Mouse (Mus musculus) thymus, adult 2 months (tissue): ENCODE results near the gene Nr1d1. TPM values are rescaled to one million over a fixed set of nuclear protein-coding genes. Genes with fewer than 3 reads are reported as not detected.

Source experiments
- DNase-seq: peaks from one replicate; pipeline ENCODE4 v3.0.0; 2021
- H3K27ac ChIP-seq: fragments of 200-500 bp; 2 replicates; pipeline ENCODE4 v1.5.1; 2012; ENCODE audit warnings: low read length, control low read depth; ENCODE audit not compliant: control insufficient read depth, insufficient read depth
- H3K27me3 ChIP-seq: fragments of 200-500 bp; 2 replicates; pipeline ENCODE4 v1.6.1; 2012; ENCODE audit warnings: mild to moderate bottlenecking, low read length, moderate library complexity, mixed read lengths; ENCODE audit not compliant: control insufficient read depth, insufficient read depth
- H3K36me3 ChIP-seq: fragments of 200-500 bp; 2 replicates; pipeline ENCODE4 v1.6.1; 2012; ENCODE audit warnings: mild to moderate bottlenecking, low read length, moderate library complexity; ENCODE audit not compliant: control insufficient read depth, insufficient read depth
- H3K4me1 ChIP-seq: fragments of 200-500 bp; replicated peaks from 2 replicates; pipeline ENCODE4 v1.6.1; 2012; ENCODE audit warnings: low read length; ENCODE audit not compliant: control insufficient read depth, insufficient read depth
- H3K4me3 ChIP-seq: fragments of 200-500 bp; 2 replicates; pipeline ENCODE4 v1.5.1; 2012; ENCODE audit warnings: mild to moderate bottlenecking, low read length, control low read depth, moderate library complexity; ENCODE audit not compliant: control insufficient read depth, insufficient read depth
- CTCF ChIP-seq: fragments of 200-500 bp; IDR thresholded peaks from 2 replicates; pipeline ENCODE4 v1.5.1; 2012; ENCODE audit warnings: mild to moderate bottlenecking, control low read depth, low read length, moderate library complexity, borderline replicate concordance; ENCODE audit not compliant: control insufficient read depth, poor library complexity, insufficient read depth; ENCODE audit errors: extremely low read depth
- POLR2A ChIP-seq: fragments of 200-500 bp; IDR thresholded peaks from 2 replicates; pipeline ENCODE4 v1.6.1; 2012; ENCODE audit warnings: mild to moderate bottlenecking, low read length, control low read depth, moderate library complexity; ENCODE audit not compliant: control insufficient read depth, poor library complexity, insufficient read depth; ENCODE audit errors: extremely low read depth
- WGBS: fragments of 180-500 bp; shearing (Covaris S2); methylation state at CpG from one replicate; pipeline ENCODE4 v1.1.7; 2018; 5-methylcytosine and 5-hydroxymethylcytosine counted together
- polyA plus RNA-seq: library from polyadenylated mRNA; depleted of rRNA; stranded (reverse); fragments of >200 nt; gene quantifications from 2 replicates; pipeline ENCODE4 v1.2.3, GENCODE M21; 2012

Gene Nr1d1
- polyA plus RNA-seq, 1 experiment, result 37.7 TPM

DNA sequence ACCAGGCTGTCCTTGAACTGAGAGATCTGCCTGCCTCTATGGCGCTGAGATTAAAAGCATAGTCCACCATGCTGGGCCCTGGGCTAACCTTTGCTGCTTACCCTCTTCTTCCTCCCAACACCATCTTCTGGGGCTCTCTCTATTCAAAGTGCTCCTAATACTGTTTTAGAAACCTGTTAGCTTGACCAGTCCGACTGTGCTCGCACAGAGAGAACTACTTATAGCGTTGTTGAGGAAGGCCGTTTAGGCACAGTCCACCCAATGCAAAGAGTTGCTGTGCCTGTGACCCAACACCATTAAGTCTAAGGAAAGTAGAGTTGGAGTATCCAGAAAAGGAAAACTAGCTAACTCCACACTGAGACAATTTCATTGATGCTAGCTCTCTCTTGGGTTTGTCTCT, 13.0 kb upstream of the Nr1d1 start:
- H3K4me1 ChIP-seq, result peaks cover 29% of the 10 kb centered on the region
- no peak overlapping the region for H3K27ac ChIP-seq
- 95% methylated on average over 5 of the region's 5 CpGs for WGBS
- no peak for DNase-seq
- no peaks in the 10 kb centered on the region for H3K36me3 ChIP-seq
- TF ChIP-seq CTCF (no peak), POLR2A (no peak)
- no peaks in the 10 kb centered on the region for H3K27me3 ChIP-seq
- H3K4me3 ChIP-seq, result no peak overlapping the region

GRCm38 (mm10) chr11:98787691-98788090, 12.6 kb upstream of the Nr1d1 start:
- Histone ChIP-seq H3K36me3 (no peaks in the 10 kb centered on the region), H3K4me3 (no peak overlapping the region), H3K4me1 (peaks cover 34% of the 10 kb centered on the region), H3K27ac (no peak overlapping the region), H3K27me3 (no peaks in the 10 kb centered on the region)
- 96% methylated on average over 1 of the region's 1 CpGs for WGBS
- no peak for DNase-seq
- TF ChIP-seq POLR2A (no peak), CTCF (no peak)

- Histone ChIP-seq H3K4me3 (no peak overlapping the region), H3K27me3 (no peaks in the 10 kb centered on the region), H3K36me3 (no peaks in the 10 kb centered on the region), H3K4me1 (peaks cover 38% of the 10 kb centered on the region), H3K27ac (no peak overlapping the region)
- no peak for TF ChIP-seq POLR2A
- no peak for DNase-seq
- WGBS, result 50% methylated on average over 7 of the region's 7 CpGs
These were observed 12.1 kb upstream of the Nr1d1 start for GRCm38 (mm10) chr11:98787229-98787628.

DNA sequence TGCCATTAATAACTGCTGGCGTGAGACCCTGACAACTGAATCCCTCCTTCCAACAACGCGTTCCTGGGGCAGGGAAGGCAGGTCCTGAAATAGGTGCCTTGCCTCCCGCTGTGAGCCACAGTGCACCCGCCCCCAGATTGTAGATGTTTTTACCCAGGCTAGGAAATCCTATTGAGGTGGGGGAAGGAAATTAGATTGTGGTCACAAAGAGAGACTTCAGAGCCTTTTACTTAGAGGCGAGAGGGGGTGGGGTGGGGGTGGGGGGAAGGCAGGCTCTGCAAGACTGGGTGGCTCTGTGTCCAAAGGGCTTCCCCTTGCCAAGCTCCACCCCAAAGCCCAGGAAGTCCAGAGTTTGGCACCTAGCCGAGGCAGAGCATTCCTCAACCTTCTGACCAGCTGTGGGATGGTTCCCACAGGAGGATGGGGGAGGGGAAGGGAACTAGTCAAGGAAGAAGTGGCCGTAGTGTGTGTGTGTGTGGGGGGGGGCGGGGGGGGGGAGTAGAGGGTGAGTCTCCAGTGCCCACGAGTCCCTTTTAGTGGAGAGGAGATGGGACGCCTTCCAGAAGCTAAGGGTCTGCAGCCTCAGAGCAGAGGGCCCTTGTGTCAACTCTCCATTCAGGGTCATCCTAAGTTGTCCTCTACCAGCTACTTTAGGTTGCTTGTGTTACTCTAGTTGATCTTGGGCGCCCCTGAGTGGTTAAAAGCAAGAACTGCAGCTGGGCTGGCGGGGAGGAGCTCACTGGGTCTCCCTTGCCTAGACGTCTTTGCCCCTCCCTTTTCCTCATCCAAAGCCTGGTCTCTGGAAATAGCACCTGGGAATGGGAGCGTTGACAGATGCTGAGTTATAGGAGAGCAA, 11.5 kb upstream of the Nr1d1 start:
- TF ChIP-seq CTCF (peak; percentile 78; the same call in 1 of the 2 replicates), POLR2A (no peak)
- Histone ChIP-seq H3K27ac (peak overlapping the region; percentile 3; the same call in 1 of the 2 replicates), H3K4me1 (peaks cover 40% of the 10 kb centered on the region), H3K36me3 (no peaks in the 10 kb centered on the region), H3K27me3 (no peaks in the 10 kb centered on the region), H3K4me3 (peak overlapping the region; percentile 1; the same call in 1 of the 2 replicates)
- WGBS, result under 1% methylated on average over 15 of the region's 15 CpGs
- peak; percentile 95 for DNase-seq

DNA sequence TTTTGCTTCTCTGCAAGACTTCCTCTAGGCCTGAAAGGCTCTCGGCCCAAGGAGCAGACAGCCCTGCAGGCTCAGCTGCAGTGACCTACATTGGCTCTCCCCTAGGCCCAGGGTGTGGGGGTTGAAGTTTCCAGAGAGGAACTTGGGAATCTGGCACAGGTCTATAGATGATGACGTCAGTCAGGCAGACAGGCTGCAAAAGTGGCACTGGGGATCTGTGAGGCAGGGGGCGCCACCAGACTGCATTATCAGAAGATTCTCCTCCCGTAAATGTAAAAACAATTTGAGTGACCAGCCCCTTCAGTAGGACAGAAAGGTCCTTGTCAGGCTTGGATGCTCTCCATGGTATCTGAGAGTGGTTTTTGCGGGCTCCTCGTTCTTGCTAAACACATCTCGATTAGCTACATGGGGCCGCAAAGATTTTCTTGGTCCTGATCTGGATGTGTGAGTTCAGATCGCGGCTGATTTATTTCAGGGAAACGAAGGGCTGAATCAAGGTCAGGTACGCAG, 10.7 kb upstream of the Nr1d1 start:
- peaks cover 40% of the 10 kb centered on the region for H3K4me1 ChIP-seq
- no peaks in the 10 kb centered on the region for H3K36me3 ChIP-seq
- peak overlapping the region; percentile 6; the same call in 1 of the 2 replicates for H3K27ac ChIP-seq
- H3K4me3 ChIP-seq, result peak overlapping the region; percentile 1; the same call in 1 of the 2 replicates
- DNase-seq, result peak; percentile 81
- WGBS, result 3% methylated on average over 12 of the region's 12 CpGs
- no peaks in the 10 kb centered on the region for H3K27me3 ChIP-seq
- TF ChIP-seq CTCF (peak; percentile 46; the same call in 1 of the 2 replicates), POLR2A (no peak)

DNA sequence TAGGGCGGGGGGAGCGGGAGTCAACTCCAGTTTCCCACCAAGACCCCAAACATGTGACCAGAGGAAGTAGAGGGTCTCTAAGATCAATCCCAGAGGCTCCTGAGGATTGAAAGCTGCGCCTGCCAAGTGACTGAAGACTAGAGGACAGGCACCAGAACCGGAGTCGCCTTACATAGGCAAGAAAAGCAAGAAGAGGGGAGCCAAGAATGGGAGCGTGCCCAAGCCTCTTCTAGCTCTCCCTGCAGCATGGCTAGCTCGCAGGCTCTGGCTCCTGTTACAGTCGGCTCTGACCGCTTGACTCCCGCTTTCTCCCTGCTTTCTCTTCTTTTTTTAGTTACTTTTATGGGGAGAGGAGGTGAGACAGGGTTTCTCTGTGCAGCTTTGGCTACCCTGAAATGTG, 10.1 kb upstream of the Nr1d1 start:
- no peak for TF ChIP-seq POLR2A
- no peak for TF ChIP-seq CTCF
- peak overlapping the region; percentile 6; the same call in 1 of the 2 replicates for H3K27ac ChIP-seq
- H3K4me1 ChIP-seq, result peaks cover 40% of the 10 kb centered on the region
- no peak for DNase-seq
- H3K36me3 ChIP-seq, result no peaks in the 10 kb centered on the region
- WGBS, result 82% methylated on average over 10 of the region's 10 CpGs
- no peak overlapping the region for H3K4me3 ChIP-seq
- no peaks in the 10 kb centered on the region for H3K27me3 ChIP-seq

DNA sequence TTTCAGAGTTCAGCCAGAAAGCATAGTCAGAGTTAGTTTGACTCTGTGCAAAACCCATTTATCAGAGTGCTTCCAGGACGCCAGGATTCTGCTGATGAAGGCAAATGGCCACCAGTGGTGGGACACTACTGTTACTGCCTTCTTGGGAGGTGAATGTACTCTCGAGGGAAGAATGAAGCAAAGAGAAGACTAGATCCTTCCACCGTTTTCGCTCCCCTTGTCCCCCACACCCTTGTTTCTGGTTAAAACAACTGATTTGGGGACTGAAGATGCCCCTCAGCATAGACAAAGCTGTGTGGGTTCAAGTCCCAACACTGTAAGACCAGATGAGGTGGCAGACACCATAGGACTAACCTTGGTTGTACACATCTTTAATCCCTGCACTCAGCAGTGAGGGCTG, 9.0 kb upstream of the Nr1d1 start:
- H3K4me3 ChIP-seq, result no peak overlapping the region
- H3K36me3 ChIP-seq, result no peaks in the 10 kb centered on the region
- H3K27me3 ChIP-seq, result no peaks in the 10 kb centered on the region
- no peak overlapping the region for H3K27ac ChIP-seq
- DNase-seq, result no peak
- 88% methylated on average over 4 of the region's 4 CpGs for WGBS
- peaks cover 40% of the 10 kb centered on the region for H3K4me1 ChIP-seq
- TF ChIP-seq CTCF (no peak), POLR2A (no peak)
